Mouse (Mus musculus): ENCODE measurements around the gene Elp6. TPM values are rescaled to one million over a fixed set of nuclear protein-coding genes. Genes with fewer than 3 reads are reported as not detected.

The Elp6 gene
- polyA plus RNA-seq, 1 experiment from 2014 or later: 24.9 TPM

- Histone ChIP-seq H3K36me3 (no peaks in the 10 kb centered on the region), H3K27ac (replicated peaks) (no peak overlapping the region), H3K4me3 (replicated peaks) (no peak overlapping the region), H3K9me3 (replicated peaks) (no peaks in the 10 kb centered on the region), H3K9ac (no peak overlapping the region), H3K4me2 (replicated peaks) (no peak overlapping the region), H3K27me3 (no peaks in the 10 kb centered on the region), H3K4me1 (no peaks in the 10 kb centered on the region)
- no peak for ATAC-seq (ENCODE audit: insufficient number of reproducible peaks, low FRiP score, low TSS enrichment, low read depth)
- WGBS: 88% methylated on average over 10 of the region's 10 CpGs
Observed at GRCm38 (mm10) chr9:110284075-110284697, 20.8 kb upstream of the Elp6 start.

- WGBS: 63% methylated on average over 7 of the region's 7 CpGs
- ATAC-seq (ENCODE audit: insufficient number of reproducible peaks, low FRiP score, low TSS enrichment, low read depth): no peak
- Histone ChIP-seq H3K4me1 (no peaks in the 10 kb centered on the region), H3K4me3 (replicated peaks) (no peak overlapping the region), H3K4me2 (replicated peaks) (no peak overlapping the region), H3K9ac (no peak overlapping the region), H3K27ac (replicated peaks) (no peak overlapping the region), H3K9me3 (replicated peaks) (no peaks in the 10 kb centered on the region), H3K27me3 (no peaks in the 10 kb centered on the region), H3K36me3 (no peaks in the 10 kb centered on the region)
Observed at GRCm38 (mm10) chr9:110287321-110287924, 17.6 kb upstream of the Elp6 start.

GRCm38 (mm10) chr9:110293254-110293718 lies 11.7 kb upstream of the Elp6 start:
- no peak for ATAC-seq (ENCODE audit: insufficient number of reproducible peaks, low FRiP score, low TSS enrichment, low read depth)
- Histone ChIP-seq H3K4me3 (replicated peaks) (no peak overlapping the region), H3K9me3 (replicated peaks) (no peaks in the 10 kb centered on the region), H3K27ac (replicated peaks) (no peak overlapping the region), H3K36me3 (no peaks in the 10 kb centered on the region), H3K4me1 (no peaks in the 10 kb centered on the region), H3K9ac (no peak overlapping the region), H3K4me2 (replicated peaks) (no peak overlapping the region), H3K27me3 (no peaks in the 10 kb centered on the region)
- WGBS: 46% methylated on average over 12 of the region's 12 CpGs

- ATAC-seq (ENCODE audit: insufficient number of reproducible peaks, low FRiP score, low TSS enrichment, low read depth): no peak
- 75% methylated on average over 13 of the region's 13 CpGs for WGBS
Observed at GRCm38 (mm10) chr9:110293873-110294415, 11.0 kb upstream of the Elp6 start.

DNA sequence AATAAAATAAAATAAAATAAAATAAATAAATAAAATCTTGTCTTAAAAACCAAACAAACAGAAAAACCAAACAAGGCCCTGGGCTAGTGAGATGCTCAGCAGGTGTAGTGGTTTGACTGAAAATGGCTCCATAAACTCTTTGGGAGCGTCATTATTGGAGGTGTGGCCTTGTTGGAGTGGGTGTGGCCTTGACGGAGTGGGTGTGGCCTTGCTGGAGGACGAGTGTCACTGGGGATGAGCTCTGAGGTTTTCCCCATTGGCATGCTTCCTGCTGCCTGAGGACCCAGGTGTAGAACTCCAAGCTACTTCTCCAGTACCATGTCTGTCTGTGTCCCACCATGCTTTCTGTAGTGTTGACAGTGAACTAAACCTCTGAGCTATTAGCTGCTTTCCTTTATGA lies 10.2 kb upstream of the Elp6 start:
- H3K4me1 ChIP-seq: no peaks in the 10 kb centered on the region
- ATAC-seq (ENCODE audit: insufficient number of reproducible peaks, low FRiP score, low TSS enrichment, low read depth): no peak
- WGBS: 52% methylated on average over 3 of the region's 3 CpGs
- no peak overlapping the region for H3K9ac ChIP-seq
- H3K27ac ChIP-seq (replicated peaks): no peak overlapping the region
- H3K9me3 ChIP-seq (replicated peaks): no peaks in the 10 kb centered on the region
- no peak overlapping the region for H3K4me2 ChIP-seq (replicated peaks)
- no peak overlapping the region for H3K4me3 ChIP-seq (replicated peaks)
- H3K36me3 ChIP-seq: no peaks in the 10 kb centered on the region
- no peaks in the 10 kb centered on the region for H3K27me3 ChIP-seq

More at GRCm38 (mm10) chr9:110293873-110294415, 11.0 kb upstream of the Elp6 start:
- Histone ChIP-seq H3K4me1 (no peaks in the 10 kb centered on the region), H3K4me3 (replicated peaks) (no peak overlapping the region), H3K36me3 (no peaks in the 10 kb centered on the region), H3K9ac (no peak overlapping the region), H3K27me3 (no peaks in the 10 kb centered on the region), H3K9me3 (replicated peaks) (no peaks in the 10 kb centered on the region), H3K27ac (replicated peaks) (no peak overlapping the region), H3K4me2 (replicated peaks) (no peak overlapping the region)

DNA sequence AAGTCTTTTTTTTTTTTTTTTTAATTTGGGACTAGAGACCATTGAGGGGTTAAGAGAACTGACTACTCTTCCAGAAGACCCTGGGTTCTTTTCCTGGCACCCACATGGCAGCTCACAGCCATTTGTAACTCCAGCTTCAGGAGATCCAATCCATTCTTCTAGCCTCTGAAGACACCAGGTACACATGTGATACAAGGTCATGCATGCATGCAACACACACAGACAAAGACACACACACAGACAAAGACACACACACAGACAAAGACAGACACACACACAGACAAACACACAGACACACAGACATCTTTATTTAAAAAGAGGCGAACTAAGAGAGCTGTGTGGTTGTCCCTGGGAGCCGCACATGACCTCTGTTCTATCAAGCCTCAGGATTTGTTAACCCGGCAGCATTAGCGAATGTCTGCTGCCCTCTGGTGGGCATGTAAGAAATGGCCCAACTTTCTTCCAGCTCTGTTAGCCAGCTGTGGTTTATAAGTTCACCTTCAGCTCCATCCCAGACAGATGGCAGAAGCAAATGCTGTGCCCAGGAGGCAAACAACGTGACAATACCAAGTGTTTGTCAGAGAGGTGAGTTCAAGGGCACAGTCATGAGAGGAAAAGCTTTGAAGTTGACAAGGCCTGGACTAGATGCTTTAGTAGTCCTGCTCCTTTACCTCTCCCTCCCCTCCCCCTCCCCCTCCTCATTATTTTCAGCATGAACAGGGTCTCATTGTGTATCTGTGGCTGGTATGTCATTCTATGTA lies 7.9 kb upstream of the Elp6 start:
- Histone ChIP-seq H3K9me3 (replicated peaks) (no peaks in the 10 kb centered on the region), H3K4me2 (replicated peaks) (no peak overlapping the region), H3K9ac (no peak overlapping the region), H3K27me3 (no peaks in the 10 kb centered on the region), H3K4me3 (replicated peaks) (no peak overlapping the region), H3K27ac (replicated peaks) (no peak overlapping the region), H3K4me1 (no peaks in the 10 kb centered on the region), H3K36me3 (no peaks in the 10 kb centered on the region)
- 0 out of 2 replicates have a peak, but pooled peaks have one; percentile 19 for ATAC-seq (ENCODE audit: insufficient number of reproducible peaks, low FRiP score, low TSS enrichment, low read depth)
- 4% methylated on average over 5 of the region's 5 CpGs for WGBS

DNA sequence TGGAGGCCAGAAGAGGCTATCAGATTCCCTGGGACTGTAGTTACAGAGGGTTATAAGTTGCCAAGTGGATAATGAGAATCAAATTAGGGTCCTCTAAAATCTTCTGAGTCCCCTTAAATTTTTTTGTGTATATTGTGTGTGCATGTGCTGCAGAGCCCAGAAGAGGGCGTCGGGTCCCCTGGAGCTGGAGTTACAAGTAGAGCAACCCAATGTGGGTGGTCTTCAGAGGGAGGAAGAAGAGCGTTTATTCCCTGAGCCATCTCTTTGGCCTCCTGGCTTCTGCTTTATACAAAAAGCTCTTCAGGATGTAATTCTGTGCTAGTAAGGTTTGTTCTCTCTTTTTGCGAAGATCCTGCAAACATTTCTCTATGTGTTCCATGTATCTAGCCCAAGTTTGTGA lies 457 bp upstream of the Elp6 start:
- Histone ChIP-seq H3K27me3 (no peaks in the 10 kb centered on the region), H3K4me1 (peaks cover 6% of the 10 kb centered on the region), H3K4me2 (replicated peaks) (peak overlapping the region; percentile 74), H3K36me3 (no peaks in the 10 kb centered on the region), H3K9ac (peak overlapping the region; percentile 63), H3K9me3 (replicated peaks) (no peaks in the 10 kb centered on the region), H3K27ac (replicated peaks) (peak overlapping the region; percentile 97), H3K4me3 (replicated peaks) (peak overlapping the region; percentile 54)
- ATAC-seq (ENCODE audit: insufficient number of reproducible peaks, low FRiP score, low TSS enrichment, low read depth): no peak
- WGBS: 2% methylated on average over 4 of the region's 4 CpGs

DNA sequence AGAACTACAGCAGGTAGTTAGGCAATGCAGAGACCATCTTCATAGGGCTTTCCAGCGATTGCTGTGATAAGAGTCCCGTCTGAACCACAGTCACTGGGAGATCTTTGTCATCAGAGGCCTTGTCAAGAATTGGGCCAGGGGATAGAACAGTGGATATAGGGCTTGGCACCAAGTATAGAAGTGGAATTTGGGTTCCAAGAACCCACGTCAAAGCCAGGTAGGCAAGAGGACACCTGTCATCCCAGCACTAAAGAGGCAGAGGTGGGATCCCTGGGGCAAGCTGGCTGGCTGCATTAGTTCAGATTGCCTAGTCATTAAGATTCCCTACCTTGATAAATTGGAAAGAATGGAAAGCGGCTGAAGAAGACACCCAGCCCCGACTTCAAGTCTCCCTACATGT lies 1.4 kb downstream of the Elp6 start:
- H3K4me2 ChIP-seq (replicated peaks): 0 out of 2 replicates have a peak overlapping the region, but pooled peaks have one; percentile 74

GRCm38 (mm10) chr9:110314706-110315105 lies 9.7 kb downstream of the Elp6 start:
- WGBS: 72% methylated on average over 5 of the region's 5 CpGs

More for the DNA sequence above, 1.4 kb downstream of the Elp6 start:
- Histone ChIP-seq H3K4me1 (peaks cover 6% of the 10 kb centered on the region), H3K36me3 (peaks cover 16% of the 10 kb centered on the region), H3K27me3 (no peaks in the 10 kb centered on the region), H3K9ac (no peak overlapping the region), H3K27ac (replicated peaks) (no peak overlapping the region), H3K4me3 (replicated peaks) (no peak overlapping the region), H3K9me3 (replicated peaks) (no peaks in the 10 kb centered on the region)
- 93% methylated on average over 5 of the region's 5 CpGs for WGBS
- ATAC-seq (ENCODE audit: insufficient number of reproducible peaks, low FRiP score, low TSS enrichment, low read depth): no peak

GRCm38 (mm10) chr9:110315410-110315809 lies 10.4 kb downstream of the Elp6 start:
- H3K4me2 ChIP-seq (replicated peaks): no peak overlapping the region
- 75% methylated on average over 6 of the region's 6 CpGs for WGBS
- no peak for ATAC-seq (ENCODE audit: insufficient number of reproducible peaks, low FRiP score, low TSS enrichment, low read depth)
- H3K27ac ChIP-seq (replicated peaks): no peak overlapping the region
- H3K36me3 ChIP-seq: peaks cover 67% of the 10 kb centered on the region
- no peak overlapping the region for H3K4me3 ChIP-seq (replicated peaks)
- no peaks in the 10 kb centered on the region for H3K4me1 ChIP-seq
- no peaks in the 10 kb centered on the region for H3K9me3 ChIP-seq (replicated peaks)
- no peak overlapping the region for H3K9ac ChIP-seq
- no peaks in the 10 kb centered on the region for H3K27me3 ChIP-seq

More at GRCm38 (mm10) chr9:110314706-110315105, 9.7 kb downstream of the Elp6 start:
- ATAC-seq (ENCODE audit: insufficient number of reproducible peaks, low FRiP score, low TSS enrichment, low read depth): no peak
- H3K4me1 ChIP-seq: no peaks in the 10 kb centered on the region
- H3K9ac ChIP-seq: no peak overlapping the region
- H3K4me2 ChIP-seq (replicated peaks): no peak overlapping the region
- H3K27me3 ChIP-seq: no peaks in the 10 kb centered on the region
- H3K27ac ChIP-seq (replicated peaks): no peak overlapping the region
- no peaks in the 10 kb centered on the region for H3K9me3 ChIP-seq (replicated peaks)
- no peak overlapping the region for H3K4me3 ChIP-seq (replicated peaks)
- peaks cover 69% of the 10 kb centered on the region for H3K36me3 ChIP-seq

GRCm38 (mm10) chr9:110315904-110316303 lies 10.9 kb downstream of the Elp6 start:
- no peak overlapping the region for H3K4me3 ChIP-seq (replicated peaks)
- no peaks in the 10 kb centered on the region for H3K27me3 ChIP-seq
- H3K4me1 ChIP-seq: no peaks in the 10 kb centered on the region
- H3K4me2 ChIP-seq (replicated peaks): no peak overlapping the region
- 93% methylated on average over 8 of the region's 8 CpGs for WGBS
- H3K9ac ChIP-seq: no peak overlapping the region
- no peaks in the 10 kb centered on the region for H3K9me3 ChIP-seq (replicated peaks)
- no peak overlapping the region for H3K27ac ChIP-seq (replicated peaks)
- peaks cover 67% of the 10 kb centered on the region for H3K36me3 ChIP-seq
- ATAC-seq (ENCODE audit: insufficient number of reproducible peaks, low FRiP score, low TSS enrichment, low read depth): no peak

All from embryonic facial prominence, embryonic 15.5 days (tissue).